Mouse (Mus musculus) embryonic facial prominence, embryonic 12.5 days (tissue): ENCODE results near the gene Chp2. TPM values are rescaled to one million over a fixed set of nuclear protein-coding genes. Genes with fewer than 3 reads are reported as not detected.

Experiments
- polyA plus RNA-seq: library from polyadenylated mRNA; unstranded; fragments of >200 nt; fragmentation: Nextera tagmentation; extraction: Ambion mirVana; gene quantifications from 2 replicates; pipeline ENCODE4 v1.2.1, GENCODE M21; 2016

Gene Chp2
- polyA plus RNA-seq, 1 experiment from 2014 or later = not detected

Other genes starting within 250 kb of the Chp2 start
- 23.5 and 24.4 TPM in 2 replicates for gene Cog7, start 237.8 kb upstream of the Chp2 start, polyA plus RNA-seq
- 130 and 136 TPM in 2 replicates for gene Gga2, start 198.3 kb upstream of the Chp2 start, polyA plus RNA-seq
- gene Ubfd1, start 152.3 kb upstream of the Chp2 start, polyA plus RNA-seq = 103 and 105 TPM in 2 replicates
- 16.6 and 17.9 TPM in 2 replicates for gene Ears2, start 152.2 kb upstream of the Chp2 start, polyA plus RNA-seq
- gene Ndufab1, start 117.6 kb upstream of the Chp2 start, polyA plus RNA-seq = 633 and 655 TPM in 2 replicates
- gene Palb2, start 86.5 kb upstream of the Chp2 start, polyA plus RNA-seq = 18.5 and 19.1 TPM in 2 replicates
- 118 and 121 TPM in 2 replicates for gene Dctn5, start 86.5 kb upstream of the Chp2 start, polyA plus RNA-seq
- gene Plk1, start 60.1 kb upstream of the Chp2 start, polyA plus RNA-seq = 140 and 141 TPM in 2 replicates
- gene Ern2, start 33.3 kb upstream of the Chp2 start, polyA plus RNA-seq = not detected in 2 replicates
- 4.6 and 5.6 TPM in 2 replicates for gene Prkcb, start 69.3 kb downstream of the Chp2 start, polyA plus RNA-seq